Comparison of ENCODE assay signal across 11 mouse cellular contexts in the genomic region with DNA sequence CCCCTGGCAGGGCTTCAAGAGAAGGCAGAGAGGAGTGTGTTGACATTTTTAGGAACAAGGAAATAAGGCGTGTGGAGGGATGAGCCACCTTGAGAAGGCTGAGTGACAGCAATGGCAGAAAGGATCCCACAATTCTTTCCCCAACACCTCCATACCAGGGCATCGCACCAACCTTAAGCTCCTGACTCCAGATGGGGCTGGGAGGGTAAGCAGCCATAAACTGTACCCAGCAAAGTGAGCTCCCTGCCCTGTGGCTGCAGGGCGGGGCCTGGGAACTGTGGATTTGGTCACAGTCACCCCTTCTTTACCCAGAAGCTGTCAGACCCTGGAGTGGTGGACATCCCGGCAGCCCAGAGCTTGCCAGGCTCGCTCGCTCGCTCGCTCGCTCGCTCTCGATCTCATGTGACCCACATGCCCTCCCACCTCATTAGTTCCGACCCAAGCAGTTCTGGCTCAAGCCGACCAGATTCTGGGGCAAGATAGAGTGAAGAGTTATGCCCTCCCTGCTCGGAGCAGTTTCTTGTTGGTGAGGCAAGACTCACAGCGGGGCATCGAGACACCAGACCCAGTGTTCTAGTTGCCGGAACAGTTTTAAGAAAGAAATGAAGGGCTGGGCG. TPM values are rescaled to one million over a fixed set of nuclear protein-coding genes. Genes with fewer than 3 reads are reported as not detected.
DNase-seq lines count a peak whose midpoint lies in the region; ATAC-seq lines count a peak whose summit lies in the region.
"Had no signal": no experiment of that assay in that cellular context is flagged by ENCODE, and none has a peak within 500 bp of the region (broad histone marks: within the 10 kb centered on the region; RNA-seq: fewer than 3 reads in every experiment).

No protein-coding gene starts in this region.

- H3K27me3 ChIP-seq in lung, embryonic 15.5 days = no peaks in the 10 kb centered on the region
- H3K27me3 ChIP-seq in limb, embryonic 10.5 days (ENCODE audit: low read depth, poor library complexity, severe bottlenecking) = 0 out of 2 replicates have a peak, but pooled peaks cover 4% of the 10 kb centered on the region
- peaks cover 5% of the 10 kb centered on the region; the same call in 1 of the 2 replicates for H3K27me3 ChIP-seq in liver, embryonic 11.5 days (replicated peaks; ENCODE audit: control insufficient read depth, insufficient read depth, low read length)

- H3K36me3 ChIP-seq in lung, embryonic 15.5 days = no peaks in the 10 kb centered on the region
- H3K36me3 ChIP-seq in limb, embryonic 10.5 days = no peaks in the 10 kb centered on the region
- no peaks in the 10 kb centered on the region for H3K36me3 ChIP-seq in liver, embryonic 11.5 days (ENCODE audit: control insufficient read depth, insufficient read depth, low read length)

- ATAC-seq in lung, embryonic 15.5 days (ENCODE audit: borderline replicate concordance, extremely low read depth, low FRiP score, low TSS enrichment) = no peak
- peak; percentile 27 for ATAC-seq in common myeloid progenitor, adult 5-6 weeks (replicated peaks; ENCODE audit: low read depth, poor library complexity, severe bottlenecking)
- no peak for ATAC-seq in liver, embryonic 11.5 days (replicated peaks; ENCODE audit: low FRiP score)
- ATAC-seq in megakaryocyte progenitor cell, adult 5-6 weeks (replicated peaks; ENCODE audit: poor library complexity) = no peak
- ATAC-seq: inflammation-experienced regulatory T-cells, adult 6 months had no signal

- H3K4me1 ChIP-seq in lung, embryonic 15.5 days = peaks cover 71% of the 10 kb centered on the region
- H3K4me1 ChIP-seq in limb, embryonic 10.5 days = peaks cover 58% of the 10 kb centered on the region
- H3K4me1 ChIP-seq in liver, embryonic 11.5 days (replicated peaks; ENCODE audit: control insufficient read depth, insufficient read depth, low read length) = peaks cover 26% of the 10 kb centered on the region

- H3K4me3 ChIP-seq in lung, embryonic 15.5 days = no peak overlapping the region
- no peak overlapping the region for H3K4me3 ChIP-seq in limb, embryonic 10.5 days
- H3K4me3 ChIP-seq in liver, embryonic 11.5 days (ENCODE audit: low read depth, low read length) = no peak overlapping the region
- H3K4me3 ChIP-seq: heart, adult 2 months had no signal

- peak; percentile 14 for DNase-seq in cerebellum, adult 11-12 months
- no peak for DNase-seq in cerebellum, postnatal 10 days
- no peak for DNase-seq in lung, postnatal 4 days
- no peak for DNase-seq in limb, embryonic 10.5 days (ENCODE audit: low spot score)
- no peak for DNase-seq in liver, embryonic 11.5 days (ENCODE audit: low spot score)
- DNase-seq: heart, adult 2 months; lung, postnatal 10 days had no signal

- H3K9me3 ChIP-seq in lung, embryonic 15.5 days = no peaks in the 10 kb centered on the region
- H3K9me3 ChIP-seq in limb, embryonic 10.5 days (replicated peaks) = no peaks in the 10 kb centered on the region
- H3K9me3 ChIP-seq in liver, embryonic 11.5 days (ENCODE audit: control insufficient read depth, low read length) = no peaks in the 10 kb centered on the region

- H3K27ac ChIP-seq in lung, embryonic 15.5 days = peak overlapping the region; percentile 87
- peak overlapping the region; percentile 76; the same call in 1 of the 2 replicates for H3K27ac ChIP-seq in limb, embryonic 10.5 days
- H3K27ac ChIP-seq in liver, embryonic 11.5 days (ENCODE audit: low read depth, low read length) = no peak overlapping the region

- H3K4me2 ChIP-seq in lung, embryonic 15.5 days = no peak overlapping the region
- no peak overlapping the region for H3K4me2 ChIP-seq in liver, embryonic 11.5 days

- no peak overlapping the region for H3K9ac ChIP-seq in lung, embryonic 15.5 days
- no peak overlapping the region for H3K9ac ChIP-seq in liver, embryonic 11.5 days (ENCODE audit: low read depth, low read length)

- WGBS in lung, embryonic 15.5 days = 52% methylated on average over 18 of the region's 18 CpGs
- WGBS in limb, embryonic 10.5 days = 73% methylated on average over 18 of the region's 18 CpGs
- 58% methylated on average over 18 of the region's 18 CpGs for WGBS in liver, embryonic 11.5 days

RNA-seq across cellular contexts. Expression of gene Arhgef10l, which starts 4.3 kb away (rescaled TPM):
- polyA plus RNA-seq in lung, embryonic 15.5 days (2015; fragmentation: Nextera tagmentation; extraction: Ambion mirVana) = 14.8 and 16.6 TPM in 2 replicates
- 0.78 and 1.8 TPM in 2 replicates for total RNA-seq in common myeloid progenitor, adult 5-6 weeks (2017)
- 13.2 and 17.1 TPM in 2 replicates for polyA plus RNA-seq in limb, embryonic 10.5 days (2016; fragmentation: Nextera tagmentation; extraction: Ambion mirVana)
- polyA plus RNA-seq in liver, embryonic 11.5 days (2014; fragmentation: Nextera tagmentation; extraction: Ambion mirVana) = 5.0 and 6.7 TPM in 2 replicates
- total RNA-seq in megakaryocyte progenitor cell, adult 5-6 weeks (2015) = 1.1 and 3.8 TPM in 2 replicates
- 2.6 and 8.5 TPM in 2 replicates for total RNA-seq in megakaryocyte progenitor cell, adult 5-6 weeks (2017)

RNA-seq across cellular contexts. Expression of gene Rcc2, which starts 38.8 kb away (rescaled TPM):
- polyA plus RNA-seq in lung, embryonic 15.5 days (2015; fragmentation: Nextera tagmentation; extraction: Ambion mirVana) = 58.0 and 58.8 TPM in 2 replicates
- total RNA-seq in common myeloid progenitor, adult 5-6 weeks (2017) = 149 and 161 TPM in 2 replicates
- 70.6 and 95.2 TPM in 2 replicates for polyA plus RNA-seq in limb, embryonic 10.5 days (2016; fragmentation: Nextera tagmentation; extraction: Ambion mirVana)
- 66.7 and 74.5 TPM in 2 replicates for polyA plus RNA-seq in liver, embryonic 11.5 days (2014; fragmentation: Nextera tagmentation; extraction: Ambion mirVana)
- 76.5 and 77.3 TPM in 2 replicates for total RNA-seq in megakaryocyte progenitor cell, adult 5-6 weeks (2015)
- total RNA-seq in megakaryocyte progenitor cell, adult 5-6 weeks (2017) = 152 and 159 TPM in 2 replicates
